Mouse (Mus musculus) forebrain, embryonic 15.5 days (tissue): ENCODE measurements at regions not wholly inside any gene's neighbourhood (a gene's known extent, or its start where the extent isn't known, plus 50 kb on each side); places are given as distances from the start of the nearest gene placed in this dataset.

Experiments used
- ATAC-seq: fragments of 200-750 bp; cut with Nextera tagmentation; replicated peaks from 2 replicates; pipeline ENCODE4 v1.8.0; 2017; ENCODE audit warnings: mild to moderate bottlenecking, moderate TSS enrichment, moderate library complexity
- H3K27ac ChIP-seq: fragments of 300-500 bp; sonication (generic); replicated peaks from 2 replicates; pipeline ENCODE4 v1.5.1; 2015; ENCODE audit warnings: mild to moderate bottlenecking, inconsistent platforms
- H3K27me3 ChIP-seq: fragments of 300-500 bp; sonication (generic); 2 replicates; pipeline ENCODE4 v1.6.1; 2015; ENCODE audit warnings: inconsistent platforms
- H3K36me3 ChIP-seq: fragments of 300-500 bp; sonication (generic); 2 replicates; pipeline ENCODE4 v1.6.1; 2015; ENCODE audit warnings: mild to moderate bottlenecking, inconsistent platforms
- H3K4me1 ChIP-seq: fragments of 300-500 bp; sonication (generic); 2 replicates; pipeline ENCODE4 v1.6.1; 2015; ENCODE audit warnings: inconsistent platforms
- H3K4me2 ChIP-seq: fragments of 300-500 bp; sonication (generic); replicated peaks from 2 replicates; pipeline ENCODE4 v1.6.1; 2015; ENCODE audit warnings: mild to moderate bottlenecking, inconsistent platforms
- H3K4me3 ChIP-seq: fragments of 300-500 bp; sonication (generic); 2 replicates; pipeline ENCODE4 v1.5.1; 2015; ENCODE audit warnings: mild to moderate bottlenecking, inconsistent platforms
- H3K9ac ChIP-seq: fragments of 300-500 bp; sonication (generic); replicated peaks from 2 replicates; pipeline ENCODE4 v1.6.1; 2015; ENCODE audit warnings: mild to moderate bottlenecking, inconsistent platforms
- H3K9me3 ChIP-seq: fragments of 300-500 bp; sonication (generic); 2 replicates; pipeline ENCODE4 v1.6.1; 2016; ENCODE audit warnings: inconsistent platforms
- WGBS: fragments of 180-500 bp; shearing (Covaris S2); methylation state at CpG from one replicate; pipeline ENCODE4 v1.1.7; 2015; ENCODE audit warnings: mixed read lengths; 5-methylcytosine and 5-hydroxymethylcytosine counted together

GRCm38 (mm10) chr8:34502606-34503162 is 391.1 kb upstream of the Gm10131 start:
- 74% methylated on average over 1 of the region's 1 CpGs for WGBS
- H3K4me2 ChIP-seq: no peak overlapping the region
- no peaks in the 10 kb centered on the region for H3K36me3 ChIP-seq
- no peaks in the 10 kb centered on the region for H3K4me1 ChIP-seq
- ATAC-seq: no peak
- no peak overlapping the region for H3K27ac ChIP-seq
- no peak overlapping the region for H3K4me3 ChIP-seq
- no peak overlapping the region for H3K9ac ChIP-seq
- no peaks in the 10 kb centered on the region for H3K27me3 ChIP-seq
- no peaks in the 10 kb centered on the region for H3K9me3 ChIP-seq

GRCm38 (mm10) chr8:34499196-34499595 is 387.7 kb upstream of the Gm10131 start:
- Histone ChIP-seq H3K4me1 (no peaks in the 10 kb centered on the region), H3K36me3 (no peaks in the 10 kb centered on the region), H3K27me3 (no peaks in the 10 kb centered on the region), H3K27ac (no peak overlapping the region), H3K9ac (no peak overlapping the region), H3K9me3 (no peaks in the 10 kb centered on the region), H3K4me2 (no peak overlapping the region), H3K4me3 (no peak overlapping the region)
- WGBS: 83% methylated on average over 3 of the region's 3 CpGs
- no peak for ATAC-seq

DNA sequence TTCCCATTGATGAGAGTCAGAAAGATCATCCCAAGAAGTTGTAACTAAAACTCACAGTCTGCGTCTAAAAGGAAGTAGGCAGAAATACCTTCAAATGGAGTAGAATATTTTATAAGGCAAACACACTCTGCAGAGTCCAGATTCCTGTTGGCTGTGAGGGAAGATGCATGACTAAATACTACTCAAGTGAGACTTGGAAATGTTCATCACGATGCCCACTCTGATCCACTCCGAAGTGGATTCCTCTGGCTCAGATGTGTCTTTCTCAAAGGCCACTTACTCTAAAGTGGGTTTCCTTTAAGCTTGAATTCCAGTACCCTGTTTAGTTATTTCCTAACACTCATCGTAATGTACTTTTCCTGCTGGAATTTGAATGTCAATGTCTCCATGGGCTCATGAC is 385.2 kb upstream of the Gm10131 start:
- no peak overlapping the region for H3K4me3 ChIP-seq
- H3K36me3 ChIP-seq: no peaks in the 10 kb centered on the region
- no peaks in the 10 kb centered on the region for H3K27me3 ChIP-seq
- ATAC-seq: no peak
- no peak overlapping the region for H3K9ac ChIP-seq
- 95% methylated on average over 4 of the region's 4 CpGs for WGBS
- H3K27ac ChIP-seq: no peak overlapping the region
- no peak overlapping the region for H3K4me2 ChIP-seq
- H3K9me3 ChIP-seq: no peaks in the 10 kb centered on the region
- H3K4me1 ChIP-seq: 0 out of 2 replicates have a peak, but pooled peaks cover 7% of the 10 kb centered on the region

GRCm38 (mm10) chr8:34495974-34496373 is 384.4 kb upstream of the Gm10131 start:
- WGBS: 88% methylated on average over 4 of the region's 4 CpGs
- H3K4me2 ChIP-seq: no peak overlapping the region
- ATAC-seq: no peak
- no peak overlapping the region for H3K9ac ChIP-seq
- no peak overlapping the region for H3K4me3 ChIP-seq
- H3K27ac ChIP-seq: no peak overlapping the region
- 0 out of 2 replicates have a peak, but pooled peaks cover 7% of the 10 kb centered on the region for H3K4me1 ChIP-seq
- no peaks in the 10 kb centered on the region for H3K9me3 ChIP-seq
- H3K36me3 ChIP-seq: no peaks in the 10 kb centered on the region
- H3K27me3 ChIP-seq: no peaks in the 10 kb centered on the region

GRCm38 (mm10) chr8:34488746-34489400 is 377.3 kb upstream of the Gm10131 start:
- H3K9ac ChIP-seq: no peak overlapping the region
- no peaks in the 10 kb centered on the region for H3K9me3 ChIP-seq
- WGBS: 68% methylated on average over 7 of the region's 7 CpGs
- no peak overlapping the region for H3K4me2 ChIP-seq
- H3K4me1 ChIP-seq: peaks cover 23% of the 10 kb centered on the region; the same call in 1 of the 2 replicates
- H3K27me3 ChIP-seq: no peaks in the 10 kb centered on the region
- ATAC-seq: no peak
- no peaks in the 10 kb centered on the region for H3K36me3 ChIP-seq
- no peak overlapping the region for H3K27ac ChIP-seq
- no peak overlapping the region for H3K4me3 ChIP-seq

DNA sequence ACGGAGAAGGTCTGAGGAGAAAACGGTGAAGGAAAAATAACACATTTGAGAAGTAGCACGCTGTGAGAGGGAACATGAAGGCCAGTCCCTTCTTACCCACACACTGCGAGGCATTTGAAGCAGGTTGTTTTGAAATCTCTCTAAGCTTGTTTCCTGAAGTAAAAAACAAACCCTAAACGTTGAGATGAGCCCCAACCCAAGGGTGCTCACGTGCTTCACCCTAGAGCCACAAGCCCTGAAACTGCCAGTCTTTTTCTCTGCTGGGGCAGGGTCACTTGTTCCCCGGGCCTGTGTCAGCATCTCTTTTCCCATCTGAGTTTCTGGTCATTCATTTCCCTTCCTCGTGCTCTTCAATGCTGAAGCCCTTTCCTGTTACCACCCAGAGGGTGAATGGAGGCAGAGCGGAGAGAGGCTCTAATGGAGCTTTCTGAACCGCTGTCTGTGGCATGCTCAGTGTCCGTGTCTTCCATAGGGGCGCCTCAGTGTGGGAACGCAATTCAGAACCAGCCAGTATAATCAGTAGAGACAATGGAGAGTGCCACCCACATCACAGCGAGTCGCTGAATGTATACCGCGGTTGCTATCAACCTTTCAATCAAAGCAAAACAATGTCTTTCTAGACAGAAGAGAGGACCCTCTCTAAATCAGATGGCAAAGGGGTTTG is 375.0 kb upstream of the Gm10131 start:
- H3K4me1 ChIP-seq: peaks cover 20% of the 10 kb centered on the region
- H3K27me3 ChIP-seq: no peaks in the 10 kb centered on the region
- no peak overlapping the region for H3K9ac ChIP-seq
- H3K4me3 ChIP-seq: no peak overlapping the region
- H3K27ac ChIP-seq: no peak overlapping the region
- 40% methylated on average over 17 of the region's 17 CpGs for WGBS
- no peak overlapping the region for H3K4me2 ChIP-seq
- H3K36me3 ChIP-seq: no peaks in the 10 kb centered on the region
- H3K9me3 ChIP-seq: no peaks in the 10 kb centered on the region
- ATAC-seq: 0 out of 2 replicates have a peak, but pooled peaks have one; percentile 29

GRCm38 (mm10) chr8:34485905-34486304 is 374.4 kb upstream of the Gm10131 start:
- Histone ChIP-seq H3K4me1 (peaks cover 20% of the 10 kb centered on the region), H3K9me3 (no peaks in the 10 kb centered on the region), H3K27me3 (no peaks in the 10 kb centered on the region), H3K9ac (no peak overlapping the region), H3K36me3 (no peaks in the 10 kb centered on the region), H3K27ac (no peak overlapping the region), H3K4me3 (no peak overlapping the region), H3K4me2 (no peak overlapping the region)
- ATAC-seq: no peak
- 93% methylated on average over 9 of the region's 9 CpGs for WGBS

DNA sequence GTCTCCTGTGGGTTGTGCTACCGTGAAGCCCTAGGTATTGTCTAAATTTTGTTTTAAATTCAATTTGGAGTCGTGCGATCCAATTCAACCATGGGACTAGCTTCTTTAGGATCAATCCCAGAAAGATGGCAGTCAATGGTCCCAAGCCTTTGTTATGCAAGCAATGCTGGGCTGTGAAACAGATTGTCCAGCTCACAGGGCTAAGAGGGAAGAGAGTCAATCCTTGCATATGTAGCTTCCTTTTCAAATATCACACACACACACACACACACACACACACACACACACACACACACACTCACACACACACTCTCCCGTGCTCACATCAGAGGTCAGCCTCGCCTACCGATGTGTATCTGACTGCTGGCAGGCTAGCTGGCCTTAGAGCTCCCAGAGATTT is 373.8 kb upstream of the Gm10131 start:
- no peak overlapping the region for H3K4me3 ChIP-seq
- no peak overlapping the region for H3K4me2 ChIP-seq
- no peak overlapping the region for H3K9ac ChIP-seq
- no peaks in the 10 kb centered on the region for H3K36me3 ChIP-seq
- H3K4me1 ChIP-seq: peaks cover 20% of the 10 kb centered on the region
- no peaks in the 10 kb centered on the region for H3K27me3 ChIP-seq
- WGBS: 85% methylated on average over 6 of the region's 6 CpGs
- no peaks in the 10 kb centered on the region for H3K9me3 ChIP-seq
- no peak overlapping the region for H3K27ac ChIP-seq
- no peak for ATAC-seq

GRCm38 (mm10) chr8:34484551-34485335 is 373.2 kb upstream of the Gm10131 start:
- Histone ChIP-seq H3K9me3 (no peaks in the 10 kb centered on the region), H3K27ac (no peak overlapping the region), H3K4me3 (no peak overlapping the region), H3K4me1 (peaks cover 20% of the 10 kb centered on the region), H3K36me3 (no peaks in the 10 kb centered on the region), H3K27me3 (no peaks in the 10 kb centered on the region), H3K9ac (no peak overlapping the region), H3K4me2 (no peak overlapping the region)
- WGBS: 65% methylated on average over 6 of the region's 6 CpGs
- no peak; the same call in 1 of the 2 replicates for ATAC-seq

GRCm38 (mm10) chr8:34483212-34483611 is 371.7 kb upstream of the Gm10131 start:
- no peaks in the 10 kb centered on the region for H3K36me3 ChIP-seq
- WGBS: 38% methylated on average over 4 of the region's 4 CpGs
- no peaks in the 10 kb centered on the region for H3K27me3 ChIP-seq
- no peak overlapping the region for H3K4me2 ChIP-seq
- H3K9me3 ChIP-seq: no peaks in the 10 kb centered on the region
- H3K4me3 ChIP-seq: no peak overlapping the region
- H3K9ac ChIP-seq: no peak overlapping the region
- H3K27ac ChIP-seq: no peak overlapping the region; the same call in 1 of the 2 replicates
- H3K4me1 ChIP-seq: peaks cover 20% of the 10 kb centered on the region
- ATAC-seq: peak; percentile 24; the same call in 1 of the 2 replicates

- Histone ChIP-seq H3K27ac (no peak overlapping the region), H3K4me1 (peaks cover 19% of the 10 kb centered on the region), H3K27me3 (no peaks in the 10 kb centered on the region), H3K4me2 (no peak overlapping the region), H3K4me3 (no peak overlapping the region), H3K36me3 (no peaks in the 10 kb centered on the region), H3K9ac (no peak overlapping the region), H3K9me3 (no peaks in the 10 kb centered on the region)
- WGBS: 94% methylated on average over 2 of the region's 2 CpGs
- no peak for ATAC-seq
Observed at GRCm38 (mm10) chr8:34482676-34483075, 371.1 kb upstream of the Gm10131 start.

DNA sequence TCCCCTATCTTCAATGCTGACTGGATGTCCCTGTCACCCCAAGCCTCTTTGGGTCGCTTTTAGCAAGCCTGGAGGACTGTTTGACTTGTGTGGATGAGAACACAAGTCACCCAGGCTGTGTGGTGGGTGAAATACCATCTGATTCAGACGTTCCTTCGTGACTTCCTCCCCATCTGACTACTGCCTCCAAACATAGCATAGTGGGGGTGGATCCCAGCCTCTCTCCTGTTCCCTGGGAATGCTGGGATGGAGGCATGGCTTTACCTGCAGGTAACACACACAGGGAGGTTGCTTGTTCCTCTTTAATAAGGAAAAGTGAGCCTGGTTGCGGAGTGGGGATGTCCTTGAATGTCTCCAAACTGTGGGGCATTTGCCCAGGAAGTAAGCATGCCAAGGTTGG is 369.0 kb upstream of the Gm10131 start:
- Histone ChIP-seq H3K36me3 (no peaks in the 10 kb centered on the region), H3K27ac (no peak overlapping the region), H3K4me1 (peaks cover 5% of the 10 kb centered on the region; the same call in 1 of the 2 replicates), H3K4me2 (no peak overlapping the region), H3K9ac (no peak overlapping the region), H3K27me3 (no peaks in the 10 kb centered on the region), H3K4me3 (no peak overlapping the region), H3K9me3 (no peaks in the 10 kb centered on the region)
- no peak for ATAC-seq
- 79% methylated on average over 4 of the region's 4 CpGs for WGBS
